Mouse (Mus musculus): ENCODE measurements around the gene Pakap. TPM values are rescaled to one million over a fixed set of nuclear protein-coding genes. Genes with fewer than 3 reads are reported as not detected.

The Pakap gene
- polyA plus RNA-seq, 1 experiment from 2014 or later = 21.4 TPM

DNA sequence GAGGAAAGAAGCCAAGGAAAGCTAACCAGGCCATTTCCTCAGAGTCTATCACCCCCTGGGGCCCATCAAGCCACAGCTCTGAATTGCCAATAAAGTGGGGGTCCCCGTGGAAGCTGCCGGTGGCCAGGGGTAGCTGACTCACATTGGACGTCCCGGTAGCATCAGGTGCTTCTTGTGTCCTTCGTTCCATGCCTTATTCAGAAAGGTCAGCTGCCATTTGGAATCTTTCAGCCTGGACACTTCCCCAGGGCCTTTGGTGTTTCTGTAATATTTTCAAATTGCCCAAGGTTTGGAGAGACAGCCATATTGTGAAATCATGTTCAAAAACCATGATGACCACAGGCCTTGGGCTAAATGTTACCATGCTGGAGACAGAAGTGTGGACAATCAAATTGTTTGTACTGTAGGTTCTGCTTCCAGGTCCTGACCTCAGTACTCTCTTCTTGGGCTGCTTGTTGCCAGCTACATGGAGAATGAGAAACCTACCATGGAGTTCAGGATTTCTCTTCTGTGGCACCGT, 17.4 kb downstream of the Pakap start:
- H3K4me3 ChIP-seq (ENCODE audit: low read depth, low read length) = no peak overlapping the region
- no peaks in the 10 kb centered on the region for H3K27me3 ChIP-seq (ENCODE audit: control insufficient read depth, insufficient read depth, low read length)
- ATAC-seq (ENCODE audit: low FRiP score) (no peak), DNase-seq (ENCODE audit: low spot score, missing footprints) (no peak)
- no peaks in the 10 kb centered on the region for H3K4me1 ChIP-seq (ENCODE audit: control insufficient read depth, insufficient read depth, low read length)
- H3K9me3 ChIP-seq (ENCODE audit: control insufficient read depth, low read length) = no peaks in the 10 kb centered on the region
- WGBS = 91% methylated on average over 6 of the region's 6 CpGs
- H3K27ac ChIP-seq (ENCODE audit: low read depth, low read length) = no peak overlapping the region
- H3K9ac ChIP-seq (ENCODE audit: low read length) = no peak overlapping the region
- no peak overlapping the region for H3K4me2 ChIP-seq
- no peaks in the 10 kb centered on the region for H3K36me3 ChIP-seq (ENCODE audit: control insufficient read depth, insufficient read depth, low read length)

- Histone ChIP-seq H3K27me3 (ENCODE audit: control insufficient read depth, insufficient read depth, low read length) (no peaks in the 10 kb centered on the region), H3K27ac (ENCODE audit: low read depth, low read length) (no peak overlapping the region), H3K4me2 (no peak overlapping the region), H3K9me3 (ENCODE audit: control insufficient read depth, low read length) (no peaks in the 10 kb centered on the region), H3K9ac (ENCODE audit: low read length) (no peak overlapping the region), H3K4me3 (ENCODE audit: low read depth, low read length) (no peak overlapping the region), H3K4me1 (ENCODE audit: control insufficient read depth, insufficient read depth, low read length) (no peaks in the 10 kb centered on the region), H3K36me3 (ENCODE audit: control insufficient read depth, insufficient read depth, low read length) (no peaks in the 10 kb centered on the region)
- WGBS = 78% methylated on average over 7 of the region's 7 CpGs
- ATAC-seq (ENCODE audit: low FRiP score) = no peak
- DNase-seq (ENCODE audit: low spot score, missing footprints) = no peak
These were observed 19.1 kb downstream of the Pakap start for GRCm38 (mm10) chr4:57586933-57587658.

DNA sequence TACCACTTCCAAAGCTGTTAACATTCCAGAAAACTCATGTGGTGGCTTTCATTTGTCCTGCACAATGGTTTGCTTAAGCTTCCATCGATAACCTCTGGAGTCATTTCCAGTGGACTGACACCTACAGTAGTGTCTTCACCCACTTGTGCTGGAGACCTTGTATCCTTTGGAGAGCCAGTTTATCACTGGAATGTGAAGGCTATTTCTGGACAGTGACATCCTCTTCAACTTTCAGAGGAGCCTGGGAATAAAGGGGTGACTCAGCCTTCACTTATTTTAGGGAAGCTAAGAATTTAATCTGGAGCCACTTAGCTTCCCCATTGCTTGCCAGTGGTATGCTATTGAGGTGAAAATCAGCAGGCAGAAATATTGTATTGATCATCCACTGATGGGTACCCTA, 20.4 kb downstream of the Pakap start:
- no peak overlapping the region for H3K27ac ChIP-seq (ENCODE audit: low read depth, low read length)
- H3K9me3 ChIP-seq (ENCODE audit: control insufficient read depth, low read length) = no peaks in the 10 kb centered on the region
- no peak for DNase-seq (ENCODE audit: low spot score, missing footprints)
- no peak overlapping the region for H3K4me2 ChIP-seq
- no peaks in the 10 kb centered on the region for H3K4me1 ChIP-seq (ENCODE audit: control insufficient read depth, insufficient read depth, low read length)
- H3K36me3 ChIP-seq (ENCODE audit: control insufficient read depth, insufficient read depth, low read length) = no peaks in the 10 kb centered on the region
- no peak overlapping the region for H3K9ac ChIP-seq (ENCODE audit: low read length)
- H3K27me3 ChIP-seq (ENCODE audit: control insufficient read depth, insufficient read depth, low read length) = no peaks in the 10 kb centered on the region
- ATAC-seq (ENCODE audit: low FRiP score) = no peak
- no peak overlapping the region for H3K4me3 ChIP-seq (ENCODE audit: low read depth, low read length)
- 88% methylated on average over 1 of the region's 1 CpGs for WGBS

GRCm38 (mm10) chr4:57592751-57593150, 24.8 kb downstream of the Pakap start:
- WGBS = 85% methylated on average over 4 of the region's 4 CpGs
- Histone ChIP-seq H3K9ac (ENCODE audit: low read length) (no peak overlapping the region), H3K4me1 (ENCODE audit: control insufficient read depth, insufficient read depth, low read length) (no peaks in the 10 kb centered on the region)

GRCm38 (mm10) chr4:57599946-57600345, 32.0 kb downstream of the Pakap start:
- no peak overlapping the region for H3K4me3 ChIP-seq (ENCODE audit: low read depth, low read length)
- no peaks in the 10 kb centered on the region for H3K4me1 ChIP-seq (ENCODE audit: control insufficient read depth, insufficient read depth, low read length)
- no peak overlapping the region for H3K4me2 ChIP-seq
- 92% methylated on average over 6 of the region's 6 CpGs for WGBS
- ATAC-seq (ENCODE audit: low FRiP score) = no peak
- no peaks in the 10 kb centered on the region for H3K9me3 ChIP-seq (ENCODE audit: control insufficient read depth, low read length)
- H3K36me3 ChIP-seq (ENCODE audit: control insufficient read depth, insufficient read depth, low read length) = no peaks in the 10 kb centered on the region
- H3K9ac ChIP-seq (ENCODE audit: low read length) = no peak overlapping the region
- H3K27ac ChIP-seq (ENCODE audit: low read depth, low read length) = no peak overlapping the region
- H3K27me3 ChIP-seq (ENCODE audit: control insufficient read depth, insufficient read depth, low read length) = no peaks in the 10 kb centered on the region
- DNase-seq (ENCODE audit: low spot score, missing footprints) = no peak

More at GRCm38 (mm10) chr4:57592751-57593150, 24.8 kb downstream of the Pakap start:
- Histone ChIP-seq H3K4me2 (no peak overlapping the region), H3K4me3 (ENCODE audit: low read depth, low read length) (no peak overlapping the region), H3K36me3 (ENCODE audit: control insufficient read depth, insufficient read depth, low read length) (no peaks in the 10 kb centered on the region), H3K27me3 (ENCODE audit: control insufficient read depth, insufficient read depth, low read length) (no peaks in the 10 kb centered on the region), H3K9me3 (ENCODE audit: control insufficient read depth, low read length) (no peaks in the 10 kb centered on the region), H3K27ac (ENCODE audit: low read depth, low read length) (no peak overlapping the region)
- ATAC-seq (ENCODE audit: low FRiP score) = no peak
- no peak for DNase-seq (ENCODE audit: low spot score, missing footprints)

- no peaks in the 10 kb centered on the region for H3K4me1 ChIP-seq (ENCODE audit: control insufficient read depth, insufficient read depth, low read length)
- DNase-seq (ENCODE audit: low spot score, missing footprints) (no peak), ATAC-seq (ENCODE audit: low FRiP score) (no peak)
- no peak overlapping the region for H3K4me3 ChIP-seq (ENCODE audit: low read depth, low read length)
- H3K27ac ChIP-seq (ENCODE audit: low read depth, low read length) = no peak overlapping the region
- no peaks in the 10 kb centered on the region for H3K27me3 ChIP-seq (ENCODE audit: control insufficient read depth, insufficient read depth, low read length)
- H3K4me2 ChIP-seq = no peak overlapping the region
- H3K9me3 ChIP-seq (ENCODE audit: control insufficient read depth, low read length) = no peaks in the 10 kb centered on the region
- 95% methylated on average over 11 of the region's 11 CpGs for WGBS
- no peaks in the 10 kb centered on the region for H3K36me3 ChIP-seq (ENCODE audit: control insufficient read depth, insufficient read depth, low read length)
- H3K9ac ChIP-seq (ENCODE audit: low read length) = no peak overlapping the region
These were observed 32.9 kb downstream of the Pakap start for GRCm38 (mm10) chr4:57600685-57601457.

DNA sequence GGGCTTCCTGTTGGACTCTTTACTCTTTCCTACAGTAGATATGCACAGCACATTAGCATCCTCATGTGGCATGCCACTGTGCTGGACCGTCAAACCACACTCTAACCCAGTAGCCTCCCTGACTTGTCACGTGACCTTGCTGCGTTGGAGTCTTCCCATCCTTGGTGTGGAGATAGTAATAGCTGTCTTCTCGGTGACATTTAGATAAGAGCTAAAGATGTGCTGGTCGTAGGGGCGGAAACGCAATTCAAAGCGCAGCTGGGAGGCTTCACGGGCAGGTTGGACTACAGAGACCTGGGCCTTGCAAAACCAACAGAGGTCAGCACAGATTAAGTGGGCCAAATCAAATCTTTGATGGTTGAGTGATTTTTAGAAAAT, 33.5 kb downstream of the Pakap start:
- 86% methylated on average over 9 of the region's 9 CpGs for WGBS
- ATAC-seq (ENCODE audit: low FRiP score) = no peak

DNA sequence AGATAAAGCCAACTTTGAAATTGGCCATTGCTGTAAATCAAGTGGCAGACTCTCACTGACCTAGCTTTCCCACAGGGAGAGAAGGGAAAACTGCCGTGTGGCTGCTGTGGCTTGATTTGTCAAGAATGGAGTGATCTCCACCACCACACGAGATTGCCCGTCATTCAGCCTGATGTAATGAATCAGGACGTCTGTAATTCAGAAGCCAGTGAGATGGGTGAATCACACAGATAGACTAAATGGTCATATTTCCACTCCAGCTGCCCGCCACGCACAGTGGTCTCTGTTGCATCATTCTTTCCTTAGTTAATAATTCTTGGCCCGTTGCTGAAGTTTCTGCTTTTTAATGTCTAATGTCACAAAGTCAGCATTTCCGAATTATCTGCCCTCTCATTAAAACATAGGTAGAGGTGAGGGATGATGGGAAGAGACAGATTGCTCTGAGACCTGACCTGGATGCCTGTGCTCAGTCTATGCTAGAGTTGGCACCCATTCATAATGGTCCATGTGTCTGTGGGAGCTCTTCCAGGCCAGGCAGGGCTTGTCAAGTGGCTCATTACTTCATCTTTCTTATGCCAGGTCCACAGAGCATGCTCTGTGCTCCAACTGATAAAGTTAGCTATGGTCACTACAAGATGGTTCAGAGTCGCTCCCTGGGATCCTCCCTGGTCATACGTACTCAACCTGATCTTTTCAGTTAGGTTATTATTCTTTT, 34.1 kb downstream of the Pakap start:
- Histone ChIP-seq H3K4me1 (ENCODE audit: control insufficient read depth, insufficient read depth, low read length) (no peaks in the 10 kb centered on the region), H3K4me2 (no peak overlapping the region), H3K9me3 (ENCODE audit: control insufficient read depth, low read length) (no peaks in the 10 kb centered on the region), H3K27me3 (ENCODE audit: control insufficient read depth, insufficient read depth, low read length) (no peaks in the 10 kb centered on the region), H3K9ac (ENCODE audit: low read length) (no peak overlapping the region), H3K4me3 (ENCODE audit: low read depth, low read length) (no peak overlapping the region), H3K27ac (ENCODE audit: low read depth, low read length) (no peak overlapping the region), H3K36me3 (ENCODE audit: control insufficient read depth, insufficient read depth, low read length) (no peaks in the 10 kb centered on the region)
- no peak for ATAC-seq (ENCODE audit: low FRiP score)
- DNase-seq (ENCODE audit: low spot score, missing footprints) = no peak
- 89% methylated on average over 10 of the region's 10 CpGs for WGBS

More for the DNA sequence above, 33.5 kb downstream of the Pakap start:
- Histone ChIP-seq H3K4me1 (ENCODE audit: control insufficient read depth, insufficient read depth, low read length) (no peaks in the 10 kb centered on the region), H3K9me3 (ENCODE audit: control insufficient read depth, low read length) (no peaks in the 10 kb centered on the region), H3K4me3 (ENCODE audit: low read depth, low read length) (no peak overlapping the region), H3K27ac (ENCODE audit: low read depth, low read length) (no peak overlapping the region), H3K4me2 (no peak overlapping the region), H3K36me3 (ENCODE audit: control insufficient read depth, insufficient read depth, low read length) (no peaks in the 10 kb centered on the region), H3K9ac (ENCODE audit: low read length) (no peak overlapping the region), H3K27me3 (ENCODE audit: control insufficient read depth, insufficient read depth, low read length) (no peaks in the 10 kb centered on the region)
- DNase-seq (ENCODE audit: low spot score, missing footprints) = no peak

- H3K4me1 ChIP-seq (ENCODE audit: control insufficient read depth, insufficient read depth, low read length) = no peaks in the 10 kb centered on the region
- H3K36me3 ChIP-seq (ENCODE audit: control insufficient read depth, insufficient read depth, low read length) = no peaks in the 10 kb centered on the region
- no peak overlapping the region for H3K4me3 ChIP-seq (ENCODE audit: low read depth, low read length)
- no peak overlapping the region for H3K9ac ChIP-seq (ENCODE audit: low read length)
- H3K27ac ChIP-seq (ENCODE audit: low read depth, low read length) = no peak overlapping the region
- no peak overlapping the region for H3K4me2 ChIP-seq
- ATAC-seq (ENCODE audit: low FRiP score) = no peak
- H3K9me3 ChIP-seq (ENCODE audit: control insufficient read depth, low read length) = no peaks in the 10 kb centered on the region
- H3K27me3 ChIP-seq (ENCODE audit: control insufficient read depth, insufficient read depth, low read length) = no peaks in the 10 kb centered on the region
- no peak for DNase-seq (ENCODE audit: low spot score, missing footprints)
- WGBS = 88% methylated on average over 3 of the region's 3 CpGs
These were observed 38.3 kb downstream of the Pakap start for GRCm38 (mm10) chr4:57606258-57606657.

All from midbrain, embryonic 11.5 days (tissue).